Mouse (Mus musculus) forebrain, embryonic 15.5 days (tissue): ENCODE measurements at regions not wholly inside any gene's neighbourhood (a gene's known extent, or its start where the extent isn't known, plus 50 kb on each side); places are given as distances from the start of the nearest gene placed in this dataset.
A peak's percentile ranks its signal among the peaks of the same experiment; 100 is the strongest.
"Not testable (repeated sequence)": the region's sequence is repeated elsewhere in the genome, so short reads cannot be mapped to it uniquely, and the experiment has no call there.

ENCODE experiments used
- ATAC-seq: fragments of 200-750 bp; cut with Nextera tagmentation; replicated peaks from 2 replicates; pipeline ENCODE4 v1.8.0; 2017; ENCODE audit warnings: mild to moderate bottlenecking, moderate TSS enrichment, moderate library complexity
- H3K27ac ChIP-seq: fragments of 300-500 bp; sonication (generic); replicated peaks from 2 replicates; pipeline ENCODE4 v1.5.1; 2015; ENCODE audit warnings: mild to moderate bottlenecking, inconsistent platforms
- H3K27me3 ChIP-seq: fragments of 300-500 bp; sonication (generic); 2 replicates; pipeline ENCODE4 v1.6.1; 2015; ENCODE audit warnings: inconsistent platforms
- H3K36me3 ChIP-seq: fragments of 300-500 bp; sonication (generic); 2 replicates; pipeline ENCODE4 v1.6.1; 2015; ENCODE audit warnings: mild to moderate bottlenecking, inconsistent platforms
- H3K4me1 ChIP-seq: fragments of 300-500 bp; sonication (generic); 2 replicates; pipeline ENCODE4 v1.6.1; 2015; ENCODE audit warnings: inconsistent platforms
- H3K4me2 ChIP-seq: fragments of 300-500 bp; sonication (generic); replicated peaks from 2 replicates; pipeline ENCODE4 v1.6.1; 2015; ENCODE audit warnings: mild to moderate bottlenecking, inconsistent platforms
- H3K4me3 ChIP-seq: fragments of 300-500 bp; sonication (generic); 2 replicates; pipeline ENCODE4 v1.5.1; 2015; ENCODE audit warnings: mild to moderate bottlenecking, inconsistent platforms
- H3K9ac ChIP-seq: fragments of 300-500 bp; sonication (generic); replicated peaks from 2 replicates; pipeline ENCODE4 v1.6.1; 2015; ENCODE audit warnings: mild to moderate bottlenecking, inconsistent platforms
- H3K9me3 ChIP-seq: fragments of 300-500 bp; sonication (generic); 2 replicates; pipeline ENCODE4 v1.6.1; 2016; ENCODE audit warnings: inconsistent platforms
- WGBS: fragments of 180-500 bp; shearing (Covaris S2); methylation state at CpG from one replicate; pipeline ENCODE4 v1.1.7; 2015; ENCODE audit warnings: mixed read lengths; 5-methylcytosine and 5-hydroxymethylcytosine counted together

DNA sequence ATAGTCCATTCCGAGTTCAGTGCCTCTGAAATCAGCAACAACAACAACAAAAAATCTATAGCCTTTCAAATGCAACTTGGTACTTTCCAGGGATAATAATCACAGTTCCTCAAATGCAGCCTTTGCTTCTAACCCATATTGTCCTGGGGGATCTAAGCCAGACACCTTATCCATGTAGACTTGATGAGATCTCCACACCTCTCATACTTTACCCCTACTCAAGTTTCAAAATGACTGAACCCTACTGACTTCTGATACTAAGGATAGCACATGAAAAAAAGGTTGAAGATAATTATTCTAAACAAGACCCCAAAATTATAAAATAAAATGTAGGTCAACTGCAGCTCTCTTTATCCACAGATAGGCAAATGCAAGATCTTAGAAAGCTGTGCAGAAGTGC, 101.2 kb downstream of the A730009L09Rik start:
- no peaks in the 10 kb centered on the region for H3K36me3 ChIP-seq
- no peak for ATAC-seq
- no peaks in the 10 kb centered on the region for H3K9me3 ChIP-seq
- no peak overlapping the region for H3K27ac ChIP-seq
- H3K4me3 ChIP-seq, result no peak overlapping the region
- peaks cover under 1% of the 10 kb centered on the region; the same call in 1 of the 2 replicates for H3K4me1 ChIP-seq
- WGBS, result 56% methylated on average over 1 of the region's 1 CpGs
- H3K4me2 ChIP-seq, result no peak overlapping the region
- no peaks in the 10 kb centered on the region for H3K27me3 ChIP-seq
- H3K9ac ChIP-seq, result no peak overlapping the region

DNA sequence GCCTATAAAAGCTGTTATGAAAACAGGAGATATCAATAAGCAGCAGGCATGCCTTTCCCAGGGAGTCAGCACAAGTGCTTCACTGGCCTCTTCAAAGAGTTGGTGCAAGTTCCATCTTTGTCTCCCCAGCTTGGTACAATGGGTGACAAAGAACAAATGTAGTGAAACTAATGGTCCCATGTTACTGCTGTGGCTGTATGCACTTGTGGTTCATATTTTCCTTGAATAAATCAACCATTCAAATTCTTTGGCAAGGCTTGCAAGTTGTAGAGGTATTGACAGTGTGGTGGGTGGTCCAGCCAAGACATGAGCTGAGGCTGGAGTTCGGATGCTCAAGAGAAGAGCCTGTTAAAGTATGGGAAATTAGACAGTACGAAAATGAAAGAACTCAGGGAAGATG, 103.5 kb downstream of the A730009L09Rik start:
- Histone ChIP-seq H3K27me3 (no peaks in the 10 kb centered on the region), H3K4me2 (no peak overlapping the region), H3K9ac (no peak overlapping the region), H3K36me3 (no peaks in the 10 kb centered on the region), H3K4me1 (peaks cover 3% of the 10 kb centered on the region; the same call in 1 of the 2 replicates), H3K4me3 (no peak overlapping the region), H3K9me3 (no peaks in the 10 kb centered on the region), H3K27ac (no peak overlapping the region)
- 74% methylated on average over 2 of the region's 2 CpGs for WGBS
- no peak for ATAC-seq

DNA sequence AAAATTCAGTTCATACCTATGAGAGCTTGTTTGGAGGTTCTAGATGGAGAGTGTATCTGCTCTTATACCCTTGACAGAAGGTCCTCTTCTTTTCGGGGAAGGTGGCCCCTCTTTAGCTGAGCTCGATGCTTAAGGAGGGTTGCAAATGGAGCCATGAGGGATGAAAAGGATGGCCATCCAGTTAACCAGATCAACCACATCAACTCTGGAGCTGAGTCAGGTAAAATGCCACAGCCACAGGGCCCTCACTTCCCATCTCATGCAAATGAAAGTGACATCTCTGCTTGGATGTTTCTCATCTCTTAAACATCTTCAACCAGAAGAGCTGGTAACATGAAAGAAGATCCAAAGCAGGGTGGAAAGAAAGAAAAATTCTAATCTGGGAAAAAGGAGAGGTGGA, 105.0 kb downstream of the A730009L09Rik start:
- ATAC-seq, result no peak
- no peaks in the 10 kb centered on the region for H3K9me3 ChIP-seq
- no peak overlapping the region for H3K4me2 ChIP-seq
- peaks cover 3% of the 10 kb centered on the region; the same call in 1 of the 2 replicates for H3K4me1 ChIP-seq
- H3K4me3 ChIP-seq, result no peak overlapping the region
- WGBS, result 88% methylated on average over 2 of the region's 2 CpGs
- H3K36me3 ChIP-seq, result no peaks in the 10 kb centered on the region
- no peak overlapping the region for H3K9ac ChIP-seq
- no peak overlapping the region for H3K27ac ChIP-seq
- H3K27me3 ChIP-seq, result no peaks in the 10 kb centered on the region

DNA sequence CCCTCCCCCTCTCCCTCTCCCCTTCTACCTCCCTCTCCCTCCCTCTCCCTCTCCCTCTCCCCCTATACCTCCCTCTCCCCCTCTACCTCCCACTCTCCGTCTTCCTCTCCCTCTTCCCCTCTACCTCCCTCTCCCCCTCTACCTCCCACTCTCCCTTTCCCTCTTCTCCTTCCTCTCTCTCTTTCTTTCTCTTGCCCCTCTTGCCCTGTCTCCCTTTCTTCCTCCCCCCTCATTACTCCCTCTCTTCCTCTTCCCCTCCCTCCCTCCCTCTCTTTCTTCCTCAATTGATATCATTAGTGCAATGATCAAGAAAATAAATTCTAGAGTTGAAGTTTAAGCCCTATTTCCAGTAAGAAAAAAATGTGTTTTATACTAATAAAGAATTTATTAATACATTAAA, 105.9 kb downstream of the A730009L09Rik start:
- Histone ChIP-seq H3K27ac (no peak overlapping the region), H3K36me3 (no peaks in the 10 kb centered on the region), H3K27me3 (no peaks in the 10 kb centered on the region), H3K4me1 (peaks cover 3% of the 10 kb centered on the region; the same call in 1 of the 2 replicates), H3K4me3 (no peak overlapping the region), H3K4me2 (no peak overlapping the region), H3K9ac (no peak overlapping the region), H3K9me3 (no peaks in the 10 kb centered on the region)
- no CpG with 5 or more reads among the region's 1 CpGs for WGBS
- ATAC-seq, result no peak

DNA sequence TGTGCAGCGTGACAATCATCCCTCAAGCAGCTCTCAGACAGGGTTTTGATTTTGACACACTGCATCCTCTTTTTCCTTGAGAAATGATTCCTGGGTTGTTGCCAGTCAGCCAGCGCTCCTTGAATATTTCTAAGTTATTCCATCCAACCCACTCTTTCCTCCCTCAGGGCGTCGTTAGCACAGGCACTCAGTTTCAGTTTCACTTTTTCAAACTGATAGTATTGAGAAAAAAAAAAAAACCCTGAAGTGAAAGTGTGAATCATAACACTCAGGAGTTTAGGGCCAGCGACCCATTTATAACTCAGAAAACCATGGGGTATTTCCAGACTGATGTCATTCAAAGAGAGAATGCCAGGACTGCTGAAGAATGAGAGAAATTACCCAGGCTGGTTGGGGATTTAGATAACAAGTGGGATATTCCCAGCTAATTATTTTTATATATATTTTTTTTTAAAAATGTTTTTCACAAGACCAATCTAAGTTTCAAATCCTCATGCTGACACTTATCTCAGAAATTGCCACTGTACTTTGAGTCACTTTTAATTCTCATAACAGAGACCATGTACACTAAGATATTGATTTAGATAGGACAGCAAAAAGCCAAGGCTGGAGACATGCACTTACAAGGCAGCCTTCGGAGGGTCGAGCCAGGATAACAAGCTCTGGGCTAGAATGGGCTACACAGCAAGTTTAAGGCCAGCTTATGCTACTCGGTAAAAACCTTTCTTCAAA, 106.5 kb downstream of the A730009L09Rik start:
- Histone ChIP-seq H3K9me3 (no peaks in the 10 kb centered on the region), H3K9ac (no peak overlapping the region), H3K27ac (no peak overlapping the region), H3K4me1 (peaks cover 3% of the 10 kb centered on the region; the same call in 1 of the 2 replicates), H3K36me3 (no peaks in the 10 kb centered on the region), H3K4me2 (0 out of 2 replicates have a peak overlapping the region, but pooled peaks have one; percentile 3), H3K4me3 (no peak overlapping the region), H3K27me3 (no peaks in the 10 kb centered on the region)
- 49% methylated on average over 8 of the region's 8 CpGs for WGBS
- ATAC-seq, result no peak; the same call in 1 of the 2 replicates

DNA sequence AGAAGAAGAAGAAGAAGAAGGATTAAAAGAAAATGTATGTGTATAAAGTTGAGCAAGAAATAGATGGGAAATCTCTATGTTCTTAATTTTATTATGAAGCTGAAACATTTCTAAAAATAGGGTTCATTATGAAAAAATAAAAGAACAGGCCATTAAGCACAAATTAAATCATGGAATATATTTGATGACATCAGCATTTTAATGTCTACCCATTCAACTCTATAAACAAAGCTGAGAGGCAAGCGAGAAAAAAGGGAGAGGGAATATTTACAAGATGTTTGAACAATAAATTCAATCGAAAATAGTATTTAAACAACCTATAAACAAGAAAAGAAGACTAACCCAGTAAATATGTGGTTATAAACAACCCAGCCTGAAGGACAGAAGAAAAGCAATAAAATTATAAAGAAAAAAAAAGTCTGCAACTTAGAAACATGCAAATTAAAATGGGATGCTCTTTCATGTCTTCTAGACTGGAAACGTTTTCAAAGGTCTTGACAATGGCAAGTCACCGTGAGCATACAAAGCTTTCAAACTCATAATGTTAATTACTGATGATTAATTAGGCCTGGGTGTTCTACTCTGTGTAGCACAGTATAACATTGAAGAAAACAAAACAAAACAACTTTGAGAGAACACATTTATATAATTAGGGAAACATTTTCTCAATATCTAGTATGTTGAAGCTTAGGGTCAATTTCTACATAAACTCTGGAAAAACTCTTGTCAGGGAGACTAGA, 108.6 kb downstream of the A730009L09Rik start:
- Histone ChIP-seq H3K4me3 (no peak overlapping the region), H3K4me2 (no peak overlapping the region), H3K9ac (no peak overlapping the region), H3K36me3 (no peaks in the 10 kb centered on the region), H3K9me3 (no peaks in the 10 kb centered on the region), H3K4me1 (peaks cover 3% of the 10 kb centered on the region; the same call in 1 of the 2 replicates), H3K27ac (no peak overlapping the region), H3K27me3 (no peaks in the 10 kb centered on the region)
- WGBS, result 28% methylated on average over 4 of the region's 4 CpGs
- 0 out of 2 replicates have a peak, but pooled peaks have one; percentile 51 for ATAC-seq

DNA sequence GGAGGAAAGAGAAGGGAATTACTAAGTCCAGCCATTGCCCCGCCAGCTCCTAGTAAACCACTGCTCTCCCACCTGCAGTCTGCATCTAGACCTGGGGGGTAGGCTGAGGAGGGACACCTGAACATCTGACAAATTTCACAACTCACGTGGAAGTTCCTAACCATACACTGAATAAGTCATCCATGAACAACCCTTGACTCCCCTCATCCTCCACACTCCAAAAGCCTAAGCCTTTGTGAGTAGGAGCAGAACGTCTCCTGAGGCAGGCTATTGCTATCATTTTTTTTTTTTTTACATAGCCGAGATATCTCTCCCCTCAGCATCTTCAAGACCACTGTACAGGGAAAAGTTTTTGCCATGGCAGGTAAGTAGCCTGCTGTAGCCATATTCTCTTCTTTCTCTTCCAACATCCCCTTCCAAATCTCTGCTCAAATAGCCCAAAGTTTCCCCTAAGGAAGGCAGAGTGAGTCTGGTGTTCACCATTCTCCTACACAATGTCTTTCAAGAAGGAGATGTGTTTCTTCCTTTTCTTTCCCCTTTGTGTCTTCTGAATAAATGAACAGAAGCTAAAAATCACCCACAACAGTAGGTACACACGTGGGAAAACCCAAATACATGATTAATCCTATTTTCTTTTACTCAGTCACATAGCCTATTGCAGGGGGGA, 109.7 kb downstream of the A730009L09Rik start:
- no peak for ATAC-seq
- H3K27me3 ChIP-seq, result no peaks in the 10 kb centered on the region
- H3K4me2 ChIP-seq, result no peak overlapping the region
- WGBS, result 73% methylated on average over 5 of the region's 5 CpGs
- H3K4me1 ChIP-seq, result peaks cover 3% of the 10 kb centered on the region; the same call in 1 of the 2 replicates
- H3K9ac ChIP-seq, result no peak overlapping the region
- no peak overlapping the region for H3K27ac ChIP-seq
- H3K36me3 ChIP-seq, result no peaks in the 10 kb centered on the region
- H3K9me3 ChIP-seq, result no peaks in the 10 kb centered on the region
- H3K4me3 ChIP-seq, result no peak overlapping the region

DNA sequence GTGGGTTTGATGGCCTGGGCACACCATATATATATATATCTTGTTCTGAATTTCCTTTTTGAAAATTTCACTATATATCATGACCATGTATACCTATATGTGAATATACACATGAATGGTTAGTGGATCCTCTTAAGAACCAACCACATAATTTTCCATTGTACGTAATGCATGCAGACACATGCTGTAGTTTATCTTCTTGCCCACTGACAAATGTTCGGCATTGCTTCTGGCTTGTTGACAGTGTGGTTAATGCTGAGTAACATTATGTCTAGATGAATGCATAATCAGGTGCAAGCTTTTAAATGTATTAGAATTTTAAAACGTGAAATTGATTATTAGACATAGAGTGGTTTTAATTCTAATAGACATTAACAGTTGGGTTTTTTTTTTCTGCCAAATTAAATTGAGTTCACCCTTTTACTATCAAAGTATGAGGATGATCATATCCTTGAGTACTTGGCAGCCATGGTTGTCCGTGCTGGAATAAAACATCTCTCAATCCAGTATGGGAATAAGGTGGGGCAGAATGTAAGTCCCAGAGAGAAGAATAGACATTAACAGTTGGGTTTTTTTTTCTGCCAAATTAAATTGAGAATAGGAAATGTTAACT, 110.3 kb downstream of the A730009L09Rik start:
- H3K27ac ChIP-seq, result no peak overlapping the region
- ATAC-seq, result no peak
- no peak overlapping the region for H3K4me3 ChIP-seq
- H3K9me3 ChIP-seq, result no peaks in the 10 kb centered on the region
- H3K4me1 ChIP-seq, result peaks cover 3% of the 10 kb centered on the region; the same call in 1 of the 2 replicates
- WGBS, result 89% methylated on average over 4 of the region's 4 CpGs
- H3K4me2 ChIP-seq, result no peak overlapping the region
- no peaks in the 10 kb centered on the region for H3K36me3 ChIP-seq
- no peak overlapping the region for H3K9ac ChIP-seq
- H3K27me3 ChIP-seq, result no peaks in the 10 kb centered on the region

DNA sequence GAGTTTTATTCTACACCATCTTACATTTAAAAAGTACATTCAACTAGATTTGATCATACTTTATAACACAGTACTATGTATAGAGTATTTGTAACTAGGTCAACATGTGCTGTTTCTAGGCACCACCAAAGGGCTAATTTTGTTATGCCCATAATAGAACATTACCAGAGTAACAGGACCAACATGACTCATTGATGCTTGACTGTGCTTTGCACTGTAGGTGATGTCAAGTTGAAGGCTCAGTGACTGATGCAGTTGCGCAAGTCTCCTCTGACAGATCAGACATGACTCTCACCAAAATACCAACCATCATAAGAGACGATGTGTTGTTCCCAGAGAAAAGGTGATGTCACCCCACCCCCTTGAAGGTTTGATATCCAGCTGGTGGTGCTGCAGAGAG, 108.5 kb downstream of the Mrpl39 start:
- Histone ChIP-seq H3K4me1 (no peaks in the 10 kb centered on the region), H3K36me3 (no peaks in the 10 kb centered on the region), H3K9ac (no peak overlapping the region), H3K4me3 (no peak overlapping the region), H3K9me3 (no peaks in the 10 kb centered on the region), H3K27me3 (no peaks in the 10 kb centered on the region), H3K4me2 (no peak overlapping the region), H3K27ac (no peak overlapping the region)
- 94% methylated on average over 2 of the region's 2 CpGs for WGBS
- no peak for ATAC-seq

DNA sequence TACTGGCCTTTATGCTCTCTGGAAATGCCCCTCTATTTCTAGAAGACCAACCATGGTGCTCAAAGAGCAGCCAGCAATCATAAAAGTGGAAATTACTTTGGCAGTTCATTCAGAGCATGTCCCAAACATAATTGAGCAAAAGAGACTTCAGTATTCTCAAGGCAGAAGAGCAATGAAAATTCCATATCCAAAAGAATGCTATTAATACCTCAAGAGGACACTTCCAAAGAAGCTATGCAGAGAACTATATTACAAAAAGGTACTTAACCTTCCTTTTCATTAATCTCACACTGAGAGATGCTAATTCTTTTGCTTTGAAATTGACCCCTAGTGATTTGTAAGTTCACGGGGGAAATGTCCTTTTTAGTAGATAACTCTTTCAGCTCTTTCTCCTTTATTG, 105.7 kb downstream of the Mrpl39 start:
- ATAC-seq, result no peak
- WGBS, result 26% methylated on average over 1 of the region's 1 CpGs
- no peak overlapping the region for H3K9ac ChIP-seq

DNA sequence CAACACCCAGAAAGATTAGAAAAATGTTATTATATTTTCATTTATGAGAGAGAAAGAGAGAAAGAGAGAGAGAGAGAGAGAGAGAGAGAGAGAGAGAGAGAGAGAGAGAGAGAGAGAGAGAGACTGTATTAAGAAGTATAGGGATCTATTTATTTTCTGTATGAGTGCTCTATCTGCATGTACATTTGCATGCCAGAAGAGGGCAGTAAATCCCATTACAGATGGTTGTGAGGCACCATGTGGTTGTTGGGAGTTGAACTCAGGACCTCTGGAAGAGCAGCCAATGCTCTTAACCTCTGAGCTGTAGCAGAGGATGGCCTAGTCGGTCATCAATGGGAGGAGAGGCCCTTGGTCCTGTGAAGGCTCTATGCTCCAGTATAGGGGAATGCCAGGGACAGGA, 91.1 kb downstream of the Mrpl39 start:
- not testable (repeated sequence) for H3K36me3 ChIP-seq, H3K4me2 ChIP-seq, H3K27ac ChIP-seq, ATAC-seq, H3K4me3 ChIP-seq, H3K4me1 ChIP-seq, H3K27me3 ChIP-seq, H3K9ac ChIP-seq, H3K9me3 ChIP-seq
- WGBS, result 94% methylated on average over 1 of the region's 1 CpGs

More for the DNA sequence above, 105.7 kb downstream of the Mrpl39 start:
- Histone ChIP-seq H3K4me3 (no peak overlapping the region), H3K4me1 (no peaks in the 10 kb centered on the region), H3K27me3 (no peaks in the 10 kb centered on the region), H3K36me3 (no peaks in the 10 kb centered on the region), H3K27ac (no peak overlapping the region), H3K9me3 (no peaks in the 10 kb centered on the region), H3K4me2 (no peak overlapping the region)
